Mouse (Mus musculus) stomach, embryonic 16.5 days (tissue): ENCODE measurements around the gene Ky. TPM values are rescaled to one million over a fixed set of nuclear protein-coding genes. Genes with fewer than 3 reads are reported as not detected.

ENCODE experiments used
- ATAC-seq: fragments of 200-750 bp; cut with Nextera tagmentation; 2 replicates; pipeline ENCODE4 v1.8.0; 2017; ENCODE audit warnings: moderate number of reproducible peaks, moderate TSS enrichment; ENCODE audit not compliant: insufficient read depth, low FRiP score
- H3K27ac ChIP-seq: fragments of 300-500 bp; sonication (generic); 2 replicates; pipeline ENCODE4 v1.5.1; 2014; ENCODE audit warnings: low read length
- H3K27me3 ChIP-seq: fragments of 300-500 bp; sonication (generic); 2 replicates; pipeline ENCODE4 v1.6.1; 2014; ENCODE audit warnings: low read length, control low read depth, mixed read lengths; ENCODE audit not compliant: control insufficient read depth, insufficient read depth
- H3K36me3 ChIP-seq: fragments of 300-500 bp; sonication (generic); 2 replicates; pipeline ENCODE4 v1.6.1; 2014; ENCODE audit warnings: low read length; ENCODE audit not compliant: control insufficient read depth, insufficient read depth
- H3K4me1 ChIP-seq: fragments of 300-500 bp; sonication (generic); 2 replicates; pipeline ENCODE4 v1.6.1; 2014; ENCODE audit warnings: low read length, control low read depth, mixed read lengths; ENCODE audit not compliant: control insufficient read depth, insufficient read depth
- H3K4me2 ChIP-seq: fragments of 300-500 bp; sonication (generic); 2 replicates; pipeline ENCODE4 v1.6.1; 2014; ENCODE audit warnings: low read depth, low read length, mixed read lengths
- H3K4me3 ChIP-seq: fragments of 300-500 bp; sonication (generic); replicated peaks from 2 replicates; pipeline ENCODE4 v1.5.1; 2014; ENCODE audit warnings: mild to moderate bottlenecking, low read length
- H3K9ac ChIP-seq: fragments of 300-500 bp; sonication (generic); 2 replicates; pipeline ENCODE4 v1.6.1; 2014; ENCODE audit warnings: low read length
- H3K9me3 ChIP-seq: fragments of 300-500 bp; sonication (generic); replicated peaks from 2 replicates; pipeline ENCODE4 v1.6.1; 2016; ENCODE audit warnings: low read length, control low read depth; ENCODE audit not compliant: control insufficient read depth
- WGBS: fragments of 180-500 bp; shearing (Covaris S2); extraction: QIAGEN DNeasy Blood & Tissue Kit; methylation state at CpG from one replicate; pipeline ENCODE4 v1.1.7; 2014; 5-methylcytosine and 5-hydroxymethylcytosine counted together
- polyA plus RNA-seq: library from polyadenylated mRNA; unstranded; fragments of >200 nt; fragmentation: Nextera tagmentation; extraction: Ambion mirVana; gene quantifications from 2 replicates; pipeline ENCODE4 v1.2.1, GENCODE M21; 2015

Gene Ky
- polyA plus RNA-seq, 1 experiment from 2014 or later = 0.54 TPM

DNA sequence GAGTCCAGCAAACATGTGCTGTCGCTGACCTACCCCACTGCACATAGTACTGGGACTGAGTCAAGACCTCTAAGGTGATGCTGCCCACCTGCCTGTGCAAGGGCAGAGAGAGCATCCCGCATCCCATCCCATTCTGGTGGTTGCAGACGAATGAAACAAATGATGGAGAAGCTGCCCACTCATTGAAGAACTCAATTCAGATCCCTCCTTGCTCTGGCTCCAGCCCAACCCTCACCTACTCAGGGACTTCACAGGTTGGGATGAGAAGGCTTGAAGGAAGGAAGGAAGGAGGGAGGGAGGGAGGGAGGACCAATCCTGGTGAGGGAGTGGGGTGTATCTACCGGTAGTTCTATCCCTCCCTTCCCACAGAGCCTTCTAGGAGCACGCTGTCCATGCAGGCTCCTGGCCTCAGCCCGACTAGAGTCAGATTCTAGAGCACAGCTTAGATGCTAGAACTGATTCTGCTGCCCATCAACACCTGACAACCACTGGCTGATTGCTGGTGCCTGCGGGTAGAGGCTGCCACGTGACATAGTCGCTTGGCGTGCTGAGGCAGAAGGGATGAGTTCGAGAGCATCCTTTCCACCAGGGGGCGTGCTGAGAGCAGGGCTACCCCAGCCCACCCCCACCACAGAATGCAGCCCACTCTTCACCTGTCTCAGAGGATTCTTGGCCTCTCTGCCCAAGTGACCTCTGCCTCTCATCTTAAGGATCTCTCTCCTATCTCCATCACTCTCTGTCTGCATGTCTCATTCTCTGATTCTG, 13.3 kb upstream of the Ky start:
- no peak for ATAC-seq
- WGBS = 42% methylated on average over 12 of the region's 12 CpGs
- Histone ChIP-seq H3K27ac (no peak overlapping the region), H3K27me3 (no peaks in the 10 kb centered on the region), H3K4me3 (no peak overlapping the region), H3K4me2 (no peak overlapping the region), H3K9me3 (no peaks in the 10 kb centered on the region; the same call in 1 of the 2 replicates), H3K4me1 (no peaks in the 10 kb centered on the region), H3K36me3 (no peaks in the 10 kb centered on the region), H3K9ac (no peak overlapping the region)

DNA sequence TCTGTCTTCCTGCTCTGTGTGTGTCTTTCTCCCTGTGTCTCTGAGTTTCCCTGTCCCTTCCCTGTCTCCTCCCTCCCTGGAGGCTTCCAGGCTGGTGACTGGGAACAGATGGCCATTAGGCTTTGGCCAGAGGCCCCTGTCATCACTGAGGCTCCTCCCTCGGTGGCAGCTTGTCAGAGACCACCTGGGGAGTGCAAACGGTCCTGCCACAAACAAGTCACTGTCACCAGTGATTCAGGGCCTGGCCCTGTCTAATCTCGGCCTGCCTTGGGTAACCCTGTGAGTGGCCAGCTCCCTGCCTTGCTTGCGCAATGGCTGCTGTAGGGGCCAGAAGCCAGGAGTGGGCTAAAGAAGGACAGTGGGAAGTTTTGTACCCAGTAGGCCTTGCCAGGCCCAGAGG, 12.5 kb upstream of the Ky start:
- no peaks in the 10 kb centered on the region for H3K4me1 ChIP-seq
- 30% methylated on average over 4 of the region's 4 CpGs for WGBS
- ATAC-seq = no peak

DNA sequence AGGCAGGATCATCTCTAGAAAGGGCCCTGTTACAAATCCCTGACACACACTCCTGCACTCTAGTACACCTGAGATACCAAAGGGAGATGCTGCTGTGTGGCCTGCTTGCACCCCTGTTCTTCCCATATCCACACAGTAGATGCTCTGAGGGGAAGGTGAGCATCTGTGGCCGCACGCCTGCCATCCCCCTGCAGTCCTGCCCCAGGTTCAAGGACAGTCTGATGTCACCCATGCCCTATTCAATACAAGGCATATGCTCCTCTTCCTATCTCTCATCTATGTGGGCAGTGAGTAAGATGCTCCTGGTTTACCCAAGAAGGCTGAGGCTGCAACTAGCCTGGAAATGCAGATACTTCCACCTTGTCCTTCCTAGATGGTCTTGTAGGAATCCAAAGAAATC, 11.6 kb upstream of the Ky start:
- H3K4me2 ChIP-seq = no peak overlapping the region
- H3K27ac ChIP-seq = no peak overlapping the region
- H3K9ac ChIP-seq = no peak overlapping the region
- no peaks in the 10 kb centered on the region for H3K9me3 ChIP-seq
- no peaks in the 10 kb centered on the region for H3K4me1 ChIP-seq
- no peak overlapping the region for H3K4me3 ChIP-seq
- ATAC-seq = no peak
- H3K36me3 ChIP-seq = no peaks in the 10 kb centered on the region
- 96% methylated on average over 2 of the region's 2 CpGs for WGBS
- H3K27me3 ChIP-seq = no peaks in the 10 kb centered on the region

More for the DNA sequence above, 12.5 kb upstream of the Ky start:
- Histone ChIP-seq H3K4me2 (no peak overlapping the region), H3K4me3 (no peak overlapping the region), H3K27me3 (no peaks in the 10 kb centered on the region), H3K27ac (no peak overlapping the region), H3K36me3 (no peaks in the 10 kb centered on the region), H3K9ac (no peak overlapping the region), H3K9me3 (no peaks in the 10 kb centered on the region)

DNA sequence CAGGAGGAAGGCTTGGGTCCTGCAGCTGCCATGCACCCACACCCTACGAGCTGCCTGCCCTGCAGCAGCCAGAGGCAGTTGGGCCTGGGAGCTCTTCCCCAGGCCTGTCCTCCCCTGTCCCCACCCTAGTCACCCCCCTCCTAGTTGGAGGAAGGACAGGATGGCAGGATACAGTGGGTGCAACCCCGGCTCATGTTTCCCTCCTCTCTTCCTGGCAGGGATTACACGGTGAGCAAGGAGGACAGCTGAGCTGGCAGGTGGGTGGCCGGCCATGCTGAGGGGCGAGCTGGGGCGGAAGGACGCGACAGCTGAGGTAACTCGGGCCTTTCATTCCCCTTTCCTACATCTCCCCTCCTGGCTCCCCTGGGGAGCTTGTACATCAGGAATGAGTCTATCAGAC, 11.1 kb upstream of the Ky start:
- WGBS = 66% methylated on average over 9 of the region's 9 CpGs
- Histone ChIP-seq H3K4me3 (no peak overlapping the region), H3K4me2 (no peak overlapping the region), H3K9ac (no peak overlapping the region), H3K36me3 (no peaks in the 10 kb centered on the region), H3K27ac (no peak overlapping the region), H3K4me1 (no peaks in the 10 kb centered on the region), H3K9me3 (no peaks in the 10 kb centered on the region), H3K27me3 (no peaks in the 10 kb centered on the region)
- no peak for ATAC-seq

DNA sequence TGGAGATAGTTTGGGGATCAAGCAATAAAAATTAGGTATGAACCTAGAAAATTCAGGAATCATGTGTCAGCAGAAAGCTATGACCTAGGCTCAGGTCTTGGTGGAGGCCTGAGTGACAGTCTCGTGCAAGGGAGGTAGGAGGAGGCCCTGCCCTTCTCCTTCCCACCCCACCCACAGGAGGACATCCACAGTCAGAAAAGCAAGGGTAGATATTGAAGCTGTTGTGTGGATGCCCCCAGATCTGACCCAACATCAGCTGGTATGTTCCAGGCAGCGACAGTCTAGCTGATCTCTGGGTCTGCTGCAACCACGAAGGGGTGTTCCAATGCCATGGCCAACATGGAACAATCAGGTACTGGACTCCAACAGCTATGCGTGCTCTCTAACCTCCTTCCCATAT, 10.3 kb upstream of the Ky start:
- Histone ChIP-seq H3K27me3 (no peaks in the 10 kb centered on the region), H3K4me2 (no peak overlapping the region), H3K27ac (no peak overlapping the region), H3K9ac (no peak overlapping the region), H3K9me3 (no peaks in the 10 kb centered on the region), H3K4me1 (no peaks in the 10 kb centered on the region), H3K4me3 (no peak overlapping the region), H3K36me3 (no peaks in the 10 kb centered on the region)
- 85% methylated on average over 4 of the region's 4 CpGs for WGBS
- ATAC-seq = no peak

DNA sequence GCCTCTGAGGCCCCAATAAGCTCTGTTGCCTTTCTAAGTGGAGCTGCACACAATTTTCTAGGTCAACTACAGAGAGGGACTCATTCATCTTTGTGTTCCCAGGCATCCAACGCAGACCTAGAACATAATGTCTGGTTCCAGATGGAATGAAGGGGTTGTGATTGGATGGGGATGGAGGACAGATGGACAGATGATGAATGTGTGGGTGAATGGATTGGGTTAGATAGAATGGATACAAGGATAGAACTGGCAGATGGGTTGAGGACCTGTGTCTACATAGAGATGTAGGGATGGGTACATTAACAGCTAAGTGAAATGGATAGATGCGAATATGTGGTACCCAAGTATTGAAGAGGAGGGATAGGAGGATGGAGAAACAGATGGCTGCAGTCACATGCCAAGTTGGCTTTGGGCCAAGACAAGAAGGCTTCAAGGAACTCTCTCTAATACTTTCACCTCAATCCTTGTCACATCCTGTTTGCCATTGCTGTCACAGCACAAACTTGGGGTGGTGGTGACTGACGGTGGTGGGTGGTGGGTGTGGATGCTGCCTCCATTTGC, 9.0 kb upstream of the Ky start:
- no peak for ATAC-seq
- H3K4me2 ChIP-seq = no peak overlapping the region

DNA sequence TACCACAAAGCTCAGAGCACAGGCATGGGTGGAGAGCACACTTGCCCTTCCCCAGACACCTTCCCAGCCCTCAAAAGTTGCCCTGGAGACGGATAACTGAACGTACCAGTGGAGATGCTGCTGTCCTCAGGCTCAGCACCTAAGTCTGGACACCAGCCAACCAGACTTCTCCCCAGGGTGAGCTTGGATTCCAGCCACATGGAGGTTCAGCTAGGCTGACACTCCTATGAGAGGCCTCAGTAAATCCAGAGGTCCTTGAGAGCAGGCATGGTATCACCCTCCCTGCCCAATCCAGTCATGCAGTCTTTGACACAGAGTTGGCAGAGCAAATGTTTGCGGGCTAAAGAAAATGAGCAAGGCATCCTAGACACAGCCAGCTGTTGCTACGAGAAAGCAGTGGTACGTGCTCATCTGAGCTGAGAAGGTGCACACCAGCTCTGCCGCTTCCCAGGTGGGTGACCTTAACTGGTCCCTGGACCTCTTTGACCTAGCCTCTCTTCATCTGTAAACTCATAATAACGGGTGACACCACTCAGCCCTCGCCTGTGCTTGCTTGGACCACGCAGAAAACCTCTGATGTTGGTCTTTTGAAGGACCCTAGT, 8.4 kb upstream of the Ky start:
- no peak overlapping the region for H3K9ac ChIP-seq
- WGBS = 79% methylated on average over 9 of the region's 9 CpGs
- H3K27me3 ChIP-seq = no peaks in the 10 kb centered on the region
- no peak overlapping the region for H3K27ac ChIP-seq
- H3K4me3 ChIP-seq = no peak overlapping the region
- no peak overlapping the region for H3K4me2 ChIP-seq
- no peaks in the 10 kb centered on the region for H3K9me3 ChIP-seq
- H3K4me1 ChIP-seq = no peaks in the 10 kb centered on the region
- H3K36me3 ChIP-seq = no peaks in the 10 kb centered on the region
- no peak for ATAC-seq

More for the DNA sequence above, 9.0 kb upstream of the Ky start:
- H3K4me3 ChIP-seq = no peak overlapping the region
- no peak overlapping the region for H3K27ac ChIP-seq
- H3K9me3 ChIP-seq = no peaks in the 10 kb centered on the region
- no peaks in the 10 kb centered on the region for H3K27me3 ChIP-seq
- H3K36me3 ChIP-seq = no peaks in the 10 kb centered on the region
- WGBS = 85% methylated on average over 3 of the region's 3 CpGs
- H3K9ac ChIP-seq = no peak overlapping the region
- no peaks in the 10 kb centered on the region for H3K4me1 ChIP-seq

DNA sequence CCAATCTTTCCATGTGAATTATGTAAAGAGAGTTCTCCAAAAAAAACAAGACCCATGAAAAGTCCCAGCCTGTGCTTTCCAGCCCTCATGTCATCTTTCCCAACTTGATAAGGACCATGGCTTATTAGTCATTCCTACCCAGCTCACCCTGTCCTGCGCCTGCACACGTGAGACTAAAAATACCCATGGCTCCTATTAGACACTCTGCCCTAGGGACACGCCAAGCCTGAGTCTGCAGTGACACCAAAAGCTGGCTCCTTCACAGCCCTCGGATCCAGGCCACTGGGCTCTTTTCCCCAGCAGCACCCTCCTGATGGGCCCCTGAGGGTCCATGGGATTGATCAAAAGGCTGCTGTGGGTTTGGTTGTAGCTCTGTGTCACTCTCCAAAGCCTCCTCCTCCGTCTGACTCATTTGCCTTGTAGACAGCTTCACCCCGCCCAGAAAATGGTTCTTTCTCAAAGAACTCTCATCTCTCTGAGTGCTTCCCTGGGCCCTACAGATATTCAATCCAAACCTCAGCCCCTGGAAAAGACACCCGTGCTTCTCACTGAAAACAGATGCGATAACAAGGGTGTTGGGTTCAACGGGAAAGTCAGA, 7.6 kb upstream of the Ky start:
- H3K27me3 ChIP-seq = no peaks in the 10 kb centered on the region
- no peak for ATAC-seq
- H3K4me2 ChIP-seq = no peak overlapping the region
- no peaks in the 10 kb centered on the region for H3K9me3 ChIP-seq
- no peak overlapping the region for H3K27ac ChIP-seq
- H3K36me3 ChIP-seq = no peaks in the 10 kb centered on the region
- H3K4me3 ChIP-seq = no peak overlapping the region
- WGBS = 81% methylated on average over 9 of the region's 9 CpGs
- no peak overlapping the region for H3K9ac ChIP-seq
- H3K4me1 ChIP-seq = no peaks in the 10 kb centered on the region

DNA sequence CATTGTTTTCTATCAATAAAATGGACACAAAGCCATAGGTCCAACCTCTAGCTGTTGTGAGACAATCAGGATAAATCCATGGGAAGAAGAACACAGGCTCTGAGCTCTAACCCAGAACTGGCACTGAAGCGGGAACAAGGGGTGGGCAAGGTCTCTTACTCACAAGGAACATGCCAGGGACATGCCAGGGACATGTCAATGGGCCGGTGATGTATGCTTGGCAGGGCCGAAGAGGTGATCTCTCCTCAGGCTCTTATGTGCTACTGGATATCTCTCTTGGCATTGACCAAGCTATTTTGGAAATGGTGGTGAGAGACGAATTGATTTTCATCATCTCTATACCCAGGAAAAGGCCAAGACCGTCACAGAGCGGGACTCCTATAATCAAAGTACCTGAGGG, 6.8 kb upstream of the Ky start:
- no peak for ATAC-seq
- no peak overlapping the region for H3K4me3 ChIP-seq
- no peaks in the 10 kb centered on the region for H3K4me1 ChIP-seq
- no peak overlapping the region for H3K9ac ChIP-seq
- H3K27ac ChIP-seq = no peak overlapping the region
- no peaks in the 10 kb centered on the region for H3K36me3 ChIP-seq
- WGBS = 94% methylated on average over 6 of the region's 6 CpGs
- no peaks in the 10 kb centered on the region for H3K9me3 ChIP-seq
- no peaks in the 10 kb centered on the region for H3K27me3 ChIP-seq
- no peak overlapping the region for H3K4me2 ChIP-seq
